Mouse (Mus musculus) urinary bladder, postnatal 14 days (tissue): Measurements from ENCODE around the gene Ccdc194.

ENCODE experiments used
- DNase-seq: peaks from one replicate; pipeline ENCODE4 v3.0.0; 2021; ENCODE audit warnings: low spot score

Gene Ccdc194

DNA sequence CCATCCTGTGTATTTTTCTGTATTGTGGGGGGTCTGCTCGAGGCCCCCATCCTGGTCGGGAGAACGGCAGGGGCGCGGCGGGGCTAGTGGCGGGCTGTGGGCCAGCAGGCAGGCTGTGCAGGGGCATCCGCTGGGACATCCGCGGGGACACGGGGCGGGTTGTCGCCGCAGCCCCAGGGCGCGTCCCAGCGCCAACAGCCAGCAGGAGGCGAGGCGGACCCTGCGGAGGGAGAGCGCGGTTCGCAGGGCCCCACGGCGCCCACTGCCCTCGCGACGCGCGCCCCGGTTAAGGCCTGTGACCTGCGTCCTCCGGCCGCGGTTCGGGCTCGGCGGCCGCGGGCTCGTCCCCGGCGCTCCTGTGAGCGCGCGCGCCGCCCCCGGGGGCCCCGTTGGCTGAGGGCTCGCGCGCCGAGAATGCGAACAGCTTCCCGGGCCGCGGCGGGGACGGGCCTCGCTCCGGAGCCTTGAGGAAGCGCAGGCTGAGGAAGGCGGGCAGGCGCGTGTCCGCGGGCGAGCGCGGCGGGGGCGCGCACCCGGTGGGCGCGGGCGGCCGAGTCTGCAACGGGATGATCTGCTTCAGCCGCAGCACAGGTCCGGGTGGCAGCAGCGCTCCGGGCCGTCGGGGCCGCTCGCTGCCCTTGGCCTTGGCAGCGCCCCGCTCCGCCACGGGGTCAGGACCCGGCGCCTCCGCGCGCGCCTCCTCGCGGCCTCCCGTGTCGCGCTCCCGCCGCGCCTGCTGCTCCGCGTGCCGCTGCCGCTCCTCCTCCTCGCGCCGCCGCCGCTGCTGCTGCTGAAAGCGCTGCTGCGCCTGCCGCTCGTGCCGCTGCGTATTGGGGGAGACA is 49.2 kb downstream of the Ccdc194 start:
- DNase-seq = peak; percentile 83

DNA sequence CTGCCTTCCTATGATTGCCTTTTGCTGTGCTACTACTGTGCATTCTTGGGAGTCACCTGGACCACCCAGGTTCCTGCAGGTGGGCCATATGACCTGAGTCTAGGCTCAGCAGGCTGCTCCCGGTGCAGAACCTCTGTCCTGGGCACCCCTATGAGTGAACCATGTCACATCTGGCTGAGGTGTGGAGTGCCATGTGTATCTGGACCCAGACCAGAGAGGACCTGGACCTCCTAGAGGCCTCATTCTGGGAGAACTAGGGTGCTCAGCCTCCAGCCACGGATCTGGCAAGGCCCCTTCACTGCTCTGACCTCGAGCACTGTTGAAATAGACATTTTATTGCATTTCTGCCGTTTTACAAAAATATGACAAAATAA is 49.8 kb downstream of the Ccdc194 start:
- no peak for DNase-seq

DNA sequence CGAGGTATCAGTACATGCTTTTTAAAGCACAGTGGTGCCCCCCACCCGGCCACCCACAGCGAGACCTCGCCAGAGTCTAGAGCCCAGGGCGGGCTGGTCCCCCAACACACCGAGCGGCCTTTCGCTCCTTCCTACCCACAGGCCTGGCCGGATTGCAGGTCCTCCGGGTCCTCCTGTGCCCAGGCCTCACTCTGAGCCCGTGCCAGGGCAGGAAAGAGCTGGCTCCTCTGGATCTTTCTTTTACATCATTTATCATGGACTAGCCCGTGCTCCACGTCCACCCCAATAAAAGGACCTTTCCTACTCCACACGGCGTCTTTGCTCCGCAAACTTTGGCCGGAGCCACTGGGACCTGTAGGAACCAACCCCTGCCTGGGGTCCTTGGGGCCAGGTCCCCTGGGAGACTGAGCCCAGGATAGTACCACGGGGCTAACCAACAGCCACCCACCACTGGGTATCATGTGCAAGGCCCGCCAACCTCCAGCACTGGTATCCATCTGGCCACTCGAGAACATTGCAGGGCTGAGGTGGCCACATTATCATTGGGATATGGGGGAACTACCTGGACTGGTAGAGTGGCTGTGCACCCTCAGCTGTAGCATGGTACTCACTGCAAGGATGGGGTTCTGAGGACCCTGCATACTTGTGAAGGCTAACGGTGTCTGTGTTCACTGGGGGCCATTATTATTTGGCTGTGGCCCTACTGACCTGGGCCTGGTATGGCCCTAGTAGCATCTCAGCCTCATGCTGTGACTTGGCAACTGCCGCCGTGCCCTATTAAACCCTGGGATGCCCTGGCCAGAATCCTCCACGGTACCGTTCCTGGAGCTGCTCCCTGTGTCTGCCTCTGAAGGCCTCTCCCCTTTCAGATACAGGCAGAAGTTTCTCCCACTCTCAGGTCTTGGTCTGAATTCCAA is 50.5 kb downstream of the Ccdc194 start:
- DNase-seq = no peak

DNA sequence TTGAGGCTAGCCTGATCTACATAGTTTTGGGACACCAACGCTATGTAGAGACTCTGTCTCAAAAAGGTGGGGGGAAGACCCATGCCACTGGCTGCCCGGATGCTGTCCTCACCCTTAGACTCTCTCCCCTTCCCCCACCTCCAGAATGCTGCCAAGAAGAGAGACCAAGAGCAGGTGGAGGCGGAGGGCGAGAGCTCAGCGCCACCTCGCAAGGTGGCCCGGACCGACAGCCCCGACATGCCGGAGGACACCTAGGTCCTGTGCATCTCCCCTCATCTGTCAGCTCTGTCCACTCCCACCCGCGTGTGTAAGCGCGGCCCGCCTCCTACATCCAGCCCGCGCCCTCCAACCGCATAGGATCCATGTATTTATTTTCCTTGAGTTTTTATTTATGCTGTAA is 51.2 kb downstream of the Ccdc194 start:
- no peak for DNase-seq

DNA sequence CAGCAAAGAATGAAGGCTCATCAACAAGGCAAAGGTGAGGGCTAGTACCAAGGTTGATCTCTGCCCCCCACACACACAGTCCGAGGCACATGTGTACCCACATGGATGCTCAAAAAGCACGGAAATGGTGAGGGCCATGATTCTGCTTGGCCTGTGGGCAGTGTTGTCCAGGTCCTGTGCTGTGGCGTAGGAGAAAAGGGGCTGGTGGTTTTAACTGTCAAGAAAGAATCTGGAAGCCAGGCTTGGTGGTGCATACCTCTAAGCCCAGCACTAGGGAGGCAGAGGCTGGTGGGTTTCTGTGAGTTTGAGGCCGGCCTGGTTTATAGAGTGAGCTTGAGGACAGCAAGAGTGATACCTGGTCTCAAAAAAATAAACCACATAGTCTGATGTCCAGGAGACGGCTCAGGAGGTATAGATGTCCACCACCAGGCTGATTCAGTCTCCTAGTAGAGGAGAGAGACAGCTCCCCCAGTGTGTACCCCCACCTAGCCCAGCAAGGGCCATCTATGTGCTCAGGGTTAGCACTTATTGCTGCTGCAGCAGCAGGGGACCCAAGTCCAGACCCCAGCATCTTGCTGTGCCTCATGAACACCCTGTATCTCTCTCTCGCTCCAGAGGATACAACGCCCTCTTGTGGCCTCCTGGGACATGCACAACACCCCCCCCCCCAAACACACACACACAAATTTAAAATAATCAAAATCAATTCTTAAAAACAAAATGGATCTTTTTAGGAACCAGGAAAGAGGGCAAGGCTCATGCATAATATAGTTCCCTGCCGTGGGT is 52.7 kb downstream of the Ccdc194 start:
- DNase-seq = no peak

DNA sequence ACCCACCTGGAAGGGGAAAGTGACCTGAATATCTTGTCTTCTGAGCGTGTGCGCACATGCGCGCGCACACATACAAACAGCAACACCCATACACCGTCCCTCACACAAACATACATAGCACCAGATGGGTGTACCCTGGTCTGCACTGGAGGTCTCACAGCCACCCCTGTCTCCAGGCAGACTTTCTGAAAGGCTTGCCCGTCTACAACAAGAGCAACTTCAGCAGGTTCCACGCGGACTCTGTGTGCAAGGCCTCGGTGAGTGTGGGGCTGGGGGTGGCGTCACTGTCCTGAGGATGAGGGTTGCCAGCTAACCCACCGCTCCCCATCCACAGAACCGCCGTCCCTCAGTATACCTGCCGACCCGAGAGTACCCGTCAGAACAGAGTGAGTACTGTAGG is 53.6 kb downstream of the Ccdc194 start:
- DNase-seq = no peak

DNA sequence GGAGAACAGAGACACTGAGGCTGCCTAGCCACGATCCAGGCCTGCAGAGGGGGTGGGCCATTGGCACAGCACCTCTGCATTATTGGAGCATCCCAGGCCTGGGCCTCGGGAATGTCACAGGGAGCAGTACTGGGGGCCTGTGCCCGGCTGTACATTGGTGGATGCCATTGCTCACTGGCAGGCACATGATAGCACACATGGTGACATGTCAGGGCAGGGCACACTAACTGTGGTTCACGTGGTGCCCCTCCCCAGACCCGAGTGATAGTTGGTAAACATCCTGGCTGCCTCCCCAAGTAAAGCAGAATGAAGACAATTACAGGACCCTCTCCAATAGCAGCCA is 54.6 kb downstream of the Ccdc194 start:
- DNase-seq = no peak

DNA sequence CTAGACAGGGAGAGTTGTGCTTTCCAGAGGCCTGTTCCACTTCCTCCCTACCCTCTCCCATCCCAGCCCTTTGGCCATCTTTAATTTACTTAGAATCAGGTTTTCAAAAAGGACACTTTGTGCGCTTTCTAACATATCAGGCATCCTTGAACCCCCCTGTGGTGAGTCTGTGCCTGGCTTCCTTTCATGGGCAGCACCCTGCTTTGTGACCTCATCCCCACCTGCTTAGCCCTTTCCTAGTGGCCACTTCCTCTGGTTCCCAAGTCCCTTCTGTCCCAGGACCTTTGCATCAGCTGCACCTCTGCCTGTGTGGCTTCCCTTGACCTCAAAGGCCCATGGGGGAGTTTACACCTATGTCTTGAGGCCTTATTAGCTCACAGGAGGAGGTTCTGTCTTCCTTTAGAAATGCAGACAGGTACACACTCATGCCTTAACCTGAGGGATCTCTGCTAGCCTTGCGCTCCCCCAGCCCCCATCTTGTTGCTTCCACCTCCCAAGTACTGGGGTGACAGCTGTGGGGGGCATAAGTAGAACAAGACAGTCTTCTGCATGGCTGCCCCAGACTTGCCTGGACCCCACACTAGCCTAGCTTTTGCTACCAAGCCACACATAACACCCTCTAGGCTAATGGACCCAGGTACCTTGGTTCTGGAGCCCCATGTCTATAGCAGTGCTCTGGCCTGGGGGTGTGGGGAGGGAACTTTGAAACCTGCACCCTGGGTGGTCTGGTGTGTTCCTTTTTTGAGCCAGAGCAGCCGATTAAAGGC is 55.2 kb downstream of the Ccdc194 start:
- no peak for DNase-seq
